Mouse (Mus musculus) megakaryocyte, embryonic 14.5 days (primary cell): ENCODE results near the gene Endou.

Source experiments
- FLI1 ChIP-seq: IDR thresholded peaks from 2 replicates; pipeline ENCODE4 v1.6.1; 2012; ENCODE audit warnings: low read length, inconsistent platforms, mixed read lengths
- GATA1 ChIP-seq: IDR thresholded peaks from 3 replicates; pipeline ENCODE4 v1.6.1; 2012; ENCODE audit warnings: mixed read lengths, low read length, inconsistent platforms, borderline replicate concordance

DNA sequence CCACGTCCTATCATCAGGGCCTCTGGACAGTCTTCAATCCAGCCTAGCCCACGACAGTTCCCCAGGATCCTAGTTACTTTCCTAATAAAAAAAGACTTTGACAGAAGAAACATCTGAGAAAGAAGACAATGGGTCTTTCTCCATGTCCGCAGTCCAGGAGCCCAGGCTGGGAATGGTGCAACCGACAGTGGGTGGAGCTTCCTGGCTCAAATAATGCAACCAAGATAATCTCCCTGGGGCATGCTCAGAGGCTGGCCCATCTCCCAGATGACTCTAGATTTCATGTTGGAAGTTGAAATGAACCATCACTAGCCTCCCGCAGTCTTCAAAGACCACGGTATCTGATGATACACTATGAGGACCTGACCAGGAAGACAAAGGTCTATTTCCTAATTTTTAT lies 60.6 kb downstream of the Endou start:
- TF ChIP-seq FLI1 (no peak), GATA1 (no peak)
